Mouse (Mus musculus) brain, adult 2 months (tissue): ENCODE measurements around the gene Ctnnbl1.

ENCODE experiments used
- DNase-seq: peaks from one replicate; pipeline ENCODE4 v3.0.0; 2011; ENCODE audit warnings: low read depth, low spot score

Gene Ctnnbl1

DNA sequence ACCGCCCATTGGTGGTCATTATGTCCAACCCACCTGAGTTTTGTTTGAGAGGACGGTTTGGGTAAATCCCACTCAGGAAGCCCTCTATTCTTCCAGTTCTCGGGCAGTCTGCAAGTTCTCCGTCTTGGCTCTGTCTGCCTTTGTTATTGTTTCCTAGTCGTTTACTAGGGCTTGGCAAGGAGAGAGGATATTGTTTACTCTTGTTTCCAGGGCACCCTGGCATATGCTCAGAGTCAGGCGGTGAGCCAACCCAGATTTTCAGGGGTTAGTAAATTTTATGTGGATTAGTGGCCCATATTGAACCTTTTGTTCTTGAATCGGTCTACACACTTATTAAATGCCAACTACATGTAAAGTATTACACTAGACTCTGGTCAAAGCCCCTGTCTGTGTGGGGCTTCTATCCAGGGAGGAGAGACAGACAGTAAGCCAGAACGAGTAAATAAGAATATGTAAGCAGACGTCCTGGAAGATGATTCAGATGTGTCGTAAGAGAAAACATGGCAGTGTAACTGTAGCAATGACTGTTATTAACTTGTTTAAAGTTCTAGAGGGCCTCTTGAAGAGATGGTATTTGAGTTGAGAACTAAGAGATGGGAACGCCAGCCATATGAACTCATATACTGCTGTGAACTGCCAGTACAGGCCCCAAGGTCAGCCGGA is 13.9 kb downstream of the Ctnnbl1 start:
- DNase-seq = no peak

DNA sequence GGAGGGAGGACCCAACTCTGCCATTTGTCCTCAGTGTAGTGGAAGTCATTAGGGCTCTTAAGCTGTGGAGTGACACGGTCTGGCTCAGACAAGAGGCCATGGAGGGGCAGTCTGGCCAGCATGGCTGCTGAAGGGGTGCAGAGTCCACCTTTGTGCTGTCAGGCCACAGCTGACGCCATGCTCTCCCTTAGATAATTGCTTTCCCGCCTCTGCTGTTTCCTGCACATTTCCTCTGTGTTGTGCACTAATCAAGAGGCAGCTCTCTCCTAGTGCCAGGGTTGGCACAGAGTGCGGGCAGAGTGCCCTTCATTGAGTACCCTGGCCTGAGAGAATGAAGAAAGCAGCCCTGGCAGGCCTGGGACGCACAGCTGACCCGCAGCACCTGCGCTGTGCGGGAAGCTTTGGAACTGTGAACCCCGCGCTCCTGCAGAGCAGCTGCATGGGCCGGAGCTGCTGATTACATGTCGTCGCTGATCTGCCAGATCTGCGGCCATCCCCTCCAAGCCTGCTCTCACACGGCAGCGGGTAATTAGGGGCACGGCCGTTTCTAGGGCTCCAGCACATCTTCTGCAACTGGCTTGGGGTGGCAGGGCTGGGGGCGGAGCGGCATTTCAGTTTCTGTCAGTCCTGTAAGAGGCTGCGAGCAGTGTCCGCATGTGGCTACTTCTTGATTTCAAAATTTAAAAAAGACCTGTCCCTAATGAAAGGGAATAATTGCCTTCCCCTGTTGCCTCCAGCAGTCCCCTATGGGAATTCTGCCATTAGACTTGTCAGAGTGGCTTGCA is 14.6 kb downstream of the Ctnnbl1 start:
- DNase-seq = peak; percentile 90

GRCm38 (mm10) chr2:157752374-157752743 is 15.2 kb downstream of the Ctnnbl1 start:
- no peak for DNase-seq

- no peak for DNase-seq
These were observed 18.6 kb downstream of the Ctnnbl1 start for GRCm38 (mm10) chr2:157755771-157756170.

- DNase-seq = no peak
These were observed 19.0 kb downstream of the Ctnnbl1 start for GRCm38 (mm10) chr2:157756193-157756592.

GRCm38 (mm10) chr2:157758395-157758794 is 21.2 kb downstream of the Ctnnbl1 start:
- DNase-seq = no peak

DNA sequence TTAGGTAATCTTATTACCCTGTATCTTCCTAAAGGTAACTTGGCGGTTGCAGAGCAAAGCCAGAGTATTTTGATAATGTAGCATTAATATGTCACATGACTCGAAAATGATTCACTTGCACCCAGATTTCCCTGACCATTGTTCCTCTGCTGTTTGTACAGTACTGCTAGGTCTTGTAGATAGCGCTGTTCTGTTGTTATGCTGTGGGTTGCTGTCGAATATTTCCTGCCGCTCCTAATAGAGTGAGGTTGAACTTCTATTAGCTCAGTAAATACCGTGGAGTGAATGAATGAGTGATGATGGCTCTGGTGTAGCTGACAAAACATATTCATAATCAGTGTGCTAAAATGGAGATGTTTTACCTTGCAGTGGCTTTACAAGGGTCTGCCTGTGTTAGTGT is 22.5 kb downstream of the Ctnnbl1 start:
- DNase-seq = no peak

DNA sequence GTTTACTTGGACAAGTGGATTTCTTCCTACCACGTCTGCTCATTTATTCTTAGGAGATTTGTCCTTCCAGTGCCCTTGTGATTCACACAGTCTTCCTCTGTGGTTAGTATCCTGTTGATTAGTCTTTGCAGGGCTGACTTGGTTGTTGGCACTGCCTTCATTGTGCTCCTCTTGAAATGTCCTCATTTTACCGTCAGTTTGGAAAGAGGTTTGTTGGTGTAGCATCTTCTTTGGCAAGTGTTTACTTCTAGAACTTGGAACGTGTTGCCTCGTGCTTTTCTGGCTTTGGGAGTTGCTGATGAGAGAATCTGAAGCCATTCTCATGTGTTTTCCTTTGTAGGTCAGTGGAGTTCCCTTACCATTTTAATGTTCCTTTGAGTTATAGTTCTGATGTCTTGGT is 25.7 kb downstream of the Ctnnbl1 start:
- no peak for DNase-seq

- peak; percentile 59 for DNase-seq
These were observed 29.4 kb downstream of the Ctnnbl1 start for GRCm38 (mm10) chr2:157766591-157766990.

DNA sequence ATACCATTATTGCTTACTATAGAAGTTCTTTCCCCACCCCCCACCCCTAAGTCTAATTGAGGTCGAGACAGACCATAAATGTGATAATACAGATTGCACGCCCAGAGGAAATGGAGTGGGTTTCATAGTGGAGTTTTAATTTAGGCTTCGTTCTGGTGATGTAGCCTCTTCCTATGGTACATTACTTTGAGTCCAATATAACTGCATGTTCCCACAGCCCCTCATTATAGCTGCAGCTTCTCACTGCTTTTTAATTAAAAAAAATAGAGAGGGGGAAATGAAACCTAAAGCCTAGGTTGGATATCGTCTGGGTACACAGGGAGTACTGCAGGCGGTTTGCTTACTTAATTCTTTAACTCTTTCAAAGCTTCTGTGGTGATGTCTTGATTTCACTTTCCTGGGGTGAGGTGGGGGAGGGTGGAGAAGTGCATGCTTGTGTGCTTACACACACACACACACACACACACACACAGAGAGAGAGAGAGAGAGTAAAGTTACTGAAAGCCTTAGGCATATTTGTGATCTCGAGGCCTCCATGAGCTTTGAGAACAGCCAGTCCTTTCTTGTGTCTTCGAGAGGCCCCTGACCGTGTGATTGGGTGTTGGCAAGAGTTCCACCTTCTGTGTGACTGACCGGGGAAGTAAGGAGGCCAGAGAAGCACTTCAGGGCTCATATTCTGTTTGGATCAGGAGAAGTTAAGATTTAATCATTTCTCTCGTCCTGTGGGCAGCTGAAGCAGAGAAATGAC is 31.7 kb downstream of the Ctnnbl1 start:
- peak; percentile 45 for DNase-seq

- peak; percentile 36 for DNase-seq
These were observed 33.6 kb downstream of the Ctnnbl1 start for GRCm38 (mm10) chr2:157770761-157771160.

DNA sequence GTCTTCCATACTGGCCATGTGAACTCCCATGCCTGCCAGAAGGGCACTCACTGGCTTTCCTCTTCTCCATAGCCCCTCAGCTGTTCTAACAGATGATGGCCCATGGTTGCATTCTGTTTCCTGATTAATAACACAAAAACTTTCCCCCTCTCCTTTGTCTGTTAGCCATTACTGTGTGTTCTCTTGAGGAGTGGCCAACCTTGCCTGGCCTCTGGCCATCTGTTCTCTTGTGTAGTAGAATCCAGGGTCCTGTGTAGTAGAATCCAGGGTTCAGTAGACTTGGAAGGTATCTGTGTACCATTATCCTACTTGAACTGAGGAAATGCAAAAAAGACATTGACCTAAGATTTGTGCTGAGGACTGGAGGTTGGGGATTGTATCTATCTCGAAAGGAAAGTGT is 36.5 kb downstream of the Ctnnbl1 start:
- no peak for DNase-seq

- DNase-seq = peak; percentile 66
These were observed 38.8 kb downstream of the Ctnnbl1 start for GRCm38 (mm10) chr2:157775957-157776356.

DNA sequence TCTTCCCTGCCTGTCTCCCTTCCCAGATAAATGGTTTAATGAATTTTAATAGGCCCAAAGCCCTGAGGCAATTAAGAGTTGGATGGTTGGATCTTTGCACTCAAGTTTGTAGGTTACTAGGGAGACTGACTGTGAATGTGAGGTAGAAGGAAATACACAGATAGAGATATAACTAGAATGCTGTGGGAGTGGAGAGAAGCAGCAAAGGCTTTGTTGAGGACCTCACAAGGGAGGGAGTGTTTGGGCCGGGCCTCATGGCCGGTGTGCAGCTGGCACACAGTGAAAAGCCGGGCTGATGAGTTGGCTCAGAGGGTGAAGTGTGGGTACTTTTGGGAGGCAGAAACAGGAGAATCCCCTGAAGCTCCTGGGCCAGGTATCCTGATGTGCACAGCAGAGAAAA is 43.8 kb downstream of the Ctnnbl1 start:
- no peak for DNase-seq

DNA sequence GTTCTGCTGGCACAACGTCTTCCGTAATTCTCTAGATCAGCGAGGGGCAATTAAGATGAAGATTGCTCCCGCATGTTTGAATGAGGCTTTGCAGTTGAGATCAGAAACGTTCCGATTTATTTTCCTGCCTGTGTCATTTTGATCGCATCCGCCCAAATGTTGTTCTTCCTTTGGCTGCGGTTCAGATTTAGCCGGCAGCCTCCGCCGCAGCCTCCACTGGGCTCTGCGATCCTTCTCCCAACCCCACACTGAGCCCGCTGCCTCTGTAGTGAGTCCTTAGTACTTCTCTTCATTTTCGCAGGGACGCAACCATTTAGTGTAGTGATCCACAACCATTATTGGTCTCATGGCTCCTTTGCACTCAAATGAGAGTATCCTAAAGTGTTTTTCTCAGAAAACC is 46.0 kb downstream of the Ctnnbl1 start:
- DNase-seq = peak; percentile 54

GRCm38 (mm10) chr2:157784238-157784637 is 47.0 kb downstream of the Ctnnbl1 start:
- no peak for DNase-seq

DNA sequence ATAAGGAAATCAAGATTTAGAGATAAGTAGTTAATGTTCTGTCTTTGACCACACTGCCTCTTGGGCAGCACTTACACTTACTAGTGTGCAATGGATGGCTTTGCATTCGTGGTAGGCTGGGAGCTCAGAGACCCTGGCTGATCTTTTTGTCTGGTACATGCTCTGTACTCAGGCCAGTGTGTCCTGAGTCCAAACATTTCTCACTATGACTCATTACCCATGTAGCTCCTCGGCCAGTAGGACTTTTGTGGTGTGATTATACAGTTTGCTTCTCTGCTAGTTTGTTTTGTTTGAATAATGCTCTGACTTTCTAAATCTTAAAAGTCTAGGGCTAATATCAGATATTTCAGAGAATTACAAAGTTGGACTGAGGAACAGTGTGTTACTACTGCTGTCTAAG is 47.4 kb downstream of the Ctnnbl1 start:
- no peak for DNase-seq

DNA sequence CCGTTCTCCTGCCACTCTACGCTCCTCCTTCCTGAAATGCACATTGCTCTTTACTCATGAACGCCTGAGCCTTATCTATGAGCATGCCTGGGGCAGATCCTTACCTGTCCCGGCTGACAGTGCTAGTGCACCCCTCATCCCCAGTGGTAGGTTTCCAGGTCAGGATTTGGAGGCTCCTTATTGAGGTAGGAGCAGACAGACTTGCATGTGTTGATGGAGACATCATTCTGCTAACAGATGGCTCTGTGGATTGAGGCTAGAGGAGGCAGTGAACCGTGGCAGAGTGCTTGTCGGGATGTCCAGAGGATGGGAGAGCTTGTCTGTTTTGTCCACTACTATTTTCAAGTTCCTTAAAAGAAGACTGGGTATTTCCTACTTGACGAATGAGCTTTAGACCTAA is 52.0 kb downstream of the Ctnnbl1 start:
- peak; percentile 61 for DNase-seq

DNA sequence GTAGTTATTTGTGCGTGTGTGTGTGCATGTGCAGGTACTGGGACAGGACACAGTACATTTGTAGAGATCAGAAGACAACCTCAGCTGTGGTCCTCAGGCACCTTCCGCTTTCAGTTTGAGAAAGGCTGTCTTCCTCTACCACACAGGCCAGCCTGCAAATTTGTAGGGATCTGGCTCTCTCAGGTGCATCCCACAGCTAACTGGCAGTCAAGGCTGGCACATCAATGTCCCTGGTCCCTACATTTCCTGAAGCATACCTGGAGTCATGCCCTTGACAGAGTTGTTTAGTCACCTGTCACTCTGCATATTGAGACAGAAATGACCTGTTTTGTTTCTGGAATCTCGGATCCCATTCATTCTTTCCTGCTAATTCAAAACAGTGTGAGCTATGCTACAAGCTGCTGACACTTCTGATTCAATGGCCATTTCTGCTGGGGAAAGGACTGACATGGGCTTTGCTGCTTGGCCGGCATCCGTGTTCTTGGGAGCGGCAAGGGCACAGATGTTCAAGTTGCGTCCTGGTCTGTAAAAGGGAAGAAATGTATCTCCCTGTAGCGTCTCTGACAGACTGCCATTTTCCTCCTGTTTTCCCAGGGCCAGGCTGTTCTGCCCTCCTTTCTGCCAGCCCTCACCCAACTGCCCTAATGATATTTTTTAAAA is 53.8 kb downstream of the Ctnnbl1 start:
- no peak for DNase-seq

- DNase-seq = no peak
These were observed 54.4 kb downstream of the Ctnnbl1 start for GRCm38 (mm10) chr2:157791528-157792162.

GRCm38 (mm10) chr2:157792840-157793552 is 55.8 kb downstream of the Ctnnbl1 start:
- no peak for DNase-seq
